Mouse (Mus musculus) heart, postnatal 10 days (tissue): ENCODE data around the gene 4930432M17Rik. TPM values are rescaled to one million over a fixed set of nuclear protein-coding genes. Genes with fewer than 3 reads are reported as not detected.

ENCODE experiments used
- DNase-seq, 2 experiments: peaks; one replicate each; pipeline ENCODE4 v3.0.0; 2021
- intact Hi-C: fragments of 180-260 bp; cut with DNase I; formaldehyde crosslinking; loops from one replicate; pipeline ENCODE4 v1.15.1; 2025
- total RNA-seq, 2 experiments: library from RNA; stranded (reverse); gene quantifications; 2 replicates each; pipeline ENCODE4 v1.2.3; 2021

The 4930432M17Rik gene
- total RNA-seq, 2 experiments from 2014 or later: not detected

DNA sequence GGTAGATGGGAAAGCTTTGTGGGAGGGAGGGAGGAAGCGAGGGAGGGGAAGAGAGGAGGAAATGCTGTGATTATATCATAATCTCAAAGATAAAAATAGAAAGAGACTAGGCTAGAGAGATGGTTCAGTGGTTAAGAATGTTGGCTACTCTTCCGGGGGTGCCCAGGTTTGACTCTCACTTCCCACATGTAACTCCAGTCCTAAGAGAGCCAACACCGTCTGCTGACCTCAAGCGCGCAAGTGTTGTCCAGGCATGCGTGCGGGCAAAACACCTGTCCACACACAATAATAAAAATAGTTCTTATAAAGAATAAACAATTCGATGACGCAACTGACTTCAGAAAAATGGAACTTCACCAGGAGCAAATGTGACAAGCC, 7.1 kb upstream of the 4930432M17Rik start:
- intact Hi-C loops: no loop called here
- no peak for DNase-seq

DNA sequence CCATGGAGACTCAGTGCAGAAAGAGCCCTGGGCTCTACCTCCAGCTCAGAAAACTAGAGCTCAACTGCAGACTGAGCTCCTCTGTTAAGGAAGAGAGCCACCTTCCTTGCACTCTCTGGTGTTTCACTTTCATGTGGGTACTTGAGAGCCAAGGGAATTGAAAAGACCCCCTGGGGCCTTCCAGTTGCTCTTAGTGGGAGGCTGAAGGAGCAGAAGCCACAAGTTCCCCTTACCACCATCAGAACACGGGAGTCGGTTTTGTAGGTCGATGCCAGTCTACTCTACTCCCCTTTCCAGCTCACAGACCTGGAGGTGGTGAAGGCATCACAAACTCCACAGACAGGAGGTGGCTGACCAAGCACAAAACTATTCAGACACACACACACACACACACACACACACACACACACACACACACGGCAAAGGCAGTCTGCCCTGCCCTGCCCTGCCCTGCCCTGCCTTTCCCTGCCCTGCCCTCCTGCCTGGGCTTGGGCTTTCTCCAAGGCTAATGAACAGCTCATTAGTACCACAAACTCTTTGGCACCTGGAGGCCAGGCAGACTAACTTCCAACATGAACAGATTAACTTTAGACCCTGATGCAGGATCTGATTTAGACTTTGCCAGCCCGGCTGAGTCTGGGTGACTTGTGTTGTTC, 1.7 kb downstream of the 4930432M17Rik start:
- intact Hi-C loops: no loop called here
- DNase-seq: no peak

DNA sequence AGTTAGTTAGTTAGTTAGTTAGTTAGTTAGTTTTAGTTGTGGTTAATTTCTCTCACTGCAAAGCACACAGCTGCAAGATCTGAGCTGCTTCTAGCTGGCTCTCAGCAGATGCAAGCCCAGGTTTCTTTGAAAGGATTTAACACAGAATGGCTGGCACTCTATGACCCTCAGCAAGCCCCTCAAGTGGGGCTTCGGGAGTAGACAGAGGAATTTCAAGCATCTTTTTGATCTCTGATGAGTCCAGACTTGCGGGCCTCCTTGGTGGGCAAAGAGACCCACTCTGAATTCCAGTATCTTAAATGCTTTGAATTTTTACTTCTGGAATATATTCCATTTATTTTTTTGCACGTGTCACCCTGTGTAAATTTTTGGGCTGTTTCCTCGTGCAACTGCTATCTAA, 8.4 kb downstream of the 4930432M17Rik start:
- DNase-seq: no peak
- intact Hi-C loops: no loop called here

DNA sequence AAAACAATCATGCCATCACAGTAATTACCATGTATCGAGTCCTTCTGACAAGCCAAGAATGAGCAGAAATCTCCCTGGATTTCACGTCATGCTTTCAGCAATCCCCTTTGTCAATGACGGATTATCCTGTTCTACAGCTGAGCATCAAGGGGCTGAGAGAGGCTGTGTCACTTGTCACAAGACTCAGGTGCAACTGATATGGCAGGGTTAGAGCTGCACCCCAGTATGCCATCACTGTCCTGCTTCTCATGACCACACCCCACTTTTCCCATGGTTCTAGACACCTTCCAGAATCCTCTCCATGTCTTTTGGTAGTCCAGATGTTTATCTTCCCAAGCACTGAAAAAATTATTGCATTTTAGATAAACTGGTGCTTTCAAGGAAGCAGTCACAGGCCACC, 8.9 kb downstream of the 4930432M17Rik start:
- DNase-seq: no peak
- intact Hi-C loops: no loop called here

DNA sequence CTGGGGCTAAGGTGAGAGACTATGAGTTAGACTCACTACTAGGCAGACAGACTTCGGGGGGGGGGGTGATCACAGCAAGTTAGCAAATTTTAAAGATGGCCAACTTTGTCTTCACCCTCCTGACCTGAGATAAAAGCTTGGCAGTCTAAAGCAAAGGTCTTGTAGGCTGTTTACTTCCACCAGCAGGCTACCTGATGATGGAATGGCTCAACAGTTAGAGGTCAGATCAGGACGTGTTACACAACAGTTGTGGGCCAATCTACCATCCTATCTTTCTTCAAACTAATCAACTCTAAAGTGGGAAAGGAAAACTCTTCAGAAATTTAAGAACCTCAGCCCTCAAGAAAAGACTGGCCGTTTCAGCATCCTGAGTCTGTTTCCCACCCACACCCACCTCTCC, 9.6 kb downstream of the 4930432M17Rik start:
- DNase-seq: no peak
- intact Hi-C loops: no loop called here

DNA sequence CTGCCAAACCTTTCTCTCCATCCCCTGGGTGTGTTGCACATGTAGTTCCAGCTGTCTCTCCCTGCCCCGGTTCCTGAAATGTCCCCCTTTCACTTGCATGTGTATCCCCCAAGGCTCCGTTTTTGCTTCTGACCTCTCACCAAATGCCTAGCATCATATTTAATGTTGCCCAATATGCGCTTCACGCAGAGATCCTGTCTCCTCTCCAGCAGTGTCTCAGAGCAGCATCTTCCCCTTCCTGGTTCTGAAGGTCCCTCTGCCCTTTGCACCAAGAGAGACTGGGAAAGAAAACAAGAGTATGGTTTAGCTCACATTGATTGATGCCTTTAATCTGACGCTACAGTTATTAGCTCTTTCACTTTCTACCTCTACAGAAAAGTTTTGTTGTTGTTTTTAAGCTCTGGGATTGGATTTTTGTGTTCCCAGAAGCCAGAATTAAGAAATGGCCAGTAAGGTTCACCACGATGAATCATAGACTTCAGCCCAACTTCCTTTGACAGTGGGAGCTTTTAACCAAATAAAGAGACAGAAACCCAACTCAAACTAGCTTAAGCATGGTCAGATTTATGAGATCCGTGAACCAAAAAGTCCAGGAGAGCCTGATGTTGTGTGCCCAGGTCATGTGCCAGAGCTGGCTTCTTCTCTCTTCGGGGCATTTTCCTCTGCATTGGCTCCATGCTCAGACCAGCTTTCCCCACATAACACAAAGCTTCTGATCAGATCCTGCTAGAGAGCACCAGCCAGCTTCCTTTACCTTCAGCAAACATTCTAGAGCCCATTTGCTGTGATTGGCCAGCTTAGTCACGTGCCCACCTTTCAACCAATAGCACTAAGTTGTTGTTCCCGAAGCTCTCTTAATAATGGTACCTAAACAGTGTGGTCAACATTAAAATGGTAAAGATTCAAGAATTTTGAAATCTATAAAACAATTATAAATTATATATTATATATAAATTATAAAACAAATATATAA, 12.2 kb downstream of the 4930432M17Rik start:
- intact Hi-C loops: no loop called here
- no peak for DNase-seq

DNA sequence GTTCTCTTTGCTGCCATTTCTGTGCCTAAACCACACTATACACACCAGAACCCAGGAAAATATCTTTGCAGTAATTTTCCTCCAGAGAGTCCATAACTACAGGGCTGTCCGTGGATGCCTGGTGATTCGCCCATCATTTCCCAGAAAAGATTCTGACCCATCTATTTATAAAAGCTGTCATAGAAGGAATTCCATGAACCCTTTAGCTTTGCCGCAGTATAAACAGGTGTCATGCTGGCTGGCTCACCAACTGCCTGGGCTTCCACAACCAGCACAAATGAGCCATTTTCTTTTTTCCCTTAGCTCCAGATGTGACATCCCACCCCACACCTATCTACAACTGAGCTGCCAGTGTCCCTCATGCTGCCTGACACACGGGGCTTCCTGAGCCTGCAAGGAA, 14.0 kb downstream of the 4930432M17Rik start:
- intact Hi-C loops: no loop called here

DNA sequence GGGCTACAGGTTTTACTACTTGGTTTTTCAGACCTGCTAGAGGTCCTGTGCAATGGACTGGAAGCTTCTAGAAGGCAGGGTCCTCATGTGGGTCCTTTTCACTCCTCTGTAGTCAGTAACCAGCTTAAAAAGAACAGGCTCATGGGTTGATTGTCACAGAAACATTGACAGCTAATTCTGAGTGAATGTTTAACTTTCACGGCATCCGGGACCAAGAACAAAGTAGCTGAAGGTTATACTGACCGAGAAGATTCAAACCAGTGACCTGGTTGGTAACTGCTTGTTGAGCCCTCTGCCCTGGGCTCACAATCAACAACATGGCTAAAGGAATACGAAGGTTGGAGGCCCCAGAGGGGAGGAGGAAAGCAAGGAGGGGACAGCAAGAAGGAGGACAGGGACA, 14.4 kb downstream of the 4930432M17Rik start:
- intact Hi-C loops: no loop called here
- no peak for DNase-seq

More for the DNA sequence above, 14.0 kb downstream of the 4930432M17Rik start:
- DNase-seq: no peak

DNA sequence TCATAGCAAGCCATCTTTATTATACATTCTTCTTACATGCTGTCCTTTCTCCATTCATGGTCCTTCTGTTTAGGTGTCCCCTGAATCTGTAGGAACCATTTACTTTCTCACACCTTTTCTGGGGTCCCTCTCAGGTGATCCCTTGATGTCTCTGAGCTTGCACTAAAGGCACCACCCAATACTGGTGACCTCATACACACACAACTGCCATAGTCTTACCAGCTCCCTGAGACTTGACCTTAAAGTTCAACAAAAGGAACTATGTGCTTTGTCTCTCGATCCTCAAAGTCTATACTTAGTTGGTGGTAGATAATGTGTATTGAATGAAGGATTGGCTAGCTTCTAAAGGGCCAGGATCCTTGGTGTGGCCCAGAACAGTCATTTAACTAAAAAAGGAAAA, 15.4 kb downstream of the 4930432M17Rik start:
- intact Hi-C loops: no loop called here
- DNase-seq: no peak

DNA sequence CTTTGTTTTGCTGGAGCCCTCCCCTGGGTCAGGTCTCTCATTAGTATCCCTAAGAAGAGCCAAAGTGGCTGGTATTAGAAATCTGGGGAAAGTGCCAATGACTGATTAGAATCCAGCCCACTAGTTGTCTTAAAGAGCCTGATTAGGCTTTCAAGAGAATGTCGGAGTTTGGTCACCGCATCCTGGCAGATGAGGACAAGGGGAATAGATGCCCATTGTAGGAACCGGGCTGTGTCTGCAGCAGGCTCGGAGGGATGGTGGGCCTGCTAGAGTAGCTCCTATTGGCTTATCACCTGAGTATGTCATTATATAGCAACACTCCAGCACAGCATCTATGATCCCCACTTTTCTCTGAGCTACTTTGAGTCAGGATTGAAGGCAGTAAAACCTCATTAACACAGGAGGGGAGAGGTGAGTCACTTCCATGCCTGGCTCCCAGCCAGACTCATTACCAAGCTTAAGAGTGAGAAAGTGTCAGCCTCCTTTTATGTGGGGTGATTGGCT, 15.9 kb downstream of the 4930432M17Rik start:
- DNase-seq: no peak
- intact Hi-C loops: no loop called here

DNA sequence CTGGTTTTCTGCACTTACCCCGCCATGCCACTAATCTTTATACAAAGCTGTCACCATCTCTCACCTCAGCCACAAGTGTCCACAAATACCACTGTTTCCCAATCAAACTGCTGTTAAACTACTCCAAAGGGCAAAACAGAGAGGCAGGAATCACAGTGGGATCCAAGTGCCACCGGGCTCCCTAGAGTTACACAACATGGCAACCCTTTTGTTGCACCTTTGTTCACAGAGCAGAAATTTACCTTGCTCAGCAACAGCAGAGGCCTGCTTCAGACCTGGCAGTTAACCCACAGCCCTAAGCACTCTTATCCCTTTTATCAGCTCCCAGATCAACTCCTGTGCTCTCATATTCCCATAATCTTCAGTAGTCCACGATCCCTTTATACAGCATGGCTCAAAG, 17.2 kb downstream of the 4930432M17Rik start:
- intact Hi-C loops: no loop called here
- DNase-seq: no peak

DNA sequence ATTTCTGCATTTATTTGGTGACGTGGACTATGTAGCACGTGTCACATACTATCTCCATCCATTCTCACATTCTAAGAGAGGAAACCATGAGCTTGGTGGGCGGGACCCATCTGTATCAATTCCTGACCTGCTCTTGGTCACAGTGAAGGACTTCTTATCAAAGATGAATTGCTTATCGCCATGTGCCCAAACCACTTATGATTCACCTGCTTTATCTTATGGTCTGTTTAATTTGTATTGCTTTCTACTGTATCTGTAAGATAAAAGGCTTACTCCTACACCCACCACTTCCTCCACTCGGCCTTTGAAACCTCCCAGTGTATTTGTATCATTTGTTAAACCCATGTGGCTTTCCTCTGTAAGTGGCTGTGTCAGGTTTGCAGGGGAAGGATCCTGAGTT, 18.5 kb downstream of the 4930432M17Rik start:
- no peak for DNase-seq
- intact Hi-C loops: no loop called here

DNA sequence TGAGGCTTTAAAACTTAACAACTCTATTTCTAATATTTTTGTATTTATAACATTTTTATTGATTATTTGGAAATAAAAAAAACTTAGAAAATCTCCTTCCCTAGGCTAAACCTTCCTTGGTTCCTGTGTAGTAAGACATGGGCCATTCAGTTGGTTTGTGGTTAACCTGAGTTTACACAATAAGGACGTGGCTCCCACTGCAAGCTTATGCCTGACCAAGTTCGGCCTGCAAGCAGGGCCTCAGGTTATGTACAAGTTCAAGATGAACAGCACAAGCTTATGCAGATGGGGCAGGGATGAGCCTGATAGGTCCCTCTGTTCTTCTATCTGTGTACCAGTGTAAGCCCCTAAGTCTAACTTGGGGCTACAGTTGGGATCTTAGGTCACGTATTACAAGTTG, 19.1 kb downstream of the 4930432M17Rik start:
- DNase-seq: no peak
- intact Hi-C loops: no loop called here

DNA sequence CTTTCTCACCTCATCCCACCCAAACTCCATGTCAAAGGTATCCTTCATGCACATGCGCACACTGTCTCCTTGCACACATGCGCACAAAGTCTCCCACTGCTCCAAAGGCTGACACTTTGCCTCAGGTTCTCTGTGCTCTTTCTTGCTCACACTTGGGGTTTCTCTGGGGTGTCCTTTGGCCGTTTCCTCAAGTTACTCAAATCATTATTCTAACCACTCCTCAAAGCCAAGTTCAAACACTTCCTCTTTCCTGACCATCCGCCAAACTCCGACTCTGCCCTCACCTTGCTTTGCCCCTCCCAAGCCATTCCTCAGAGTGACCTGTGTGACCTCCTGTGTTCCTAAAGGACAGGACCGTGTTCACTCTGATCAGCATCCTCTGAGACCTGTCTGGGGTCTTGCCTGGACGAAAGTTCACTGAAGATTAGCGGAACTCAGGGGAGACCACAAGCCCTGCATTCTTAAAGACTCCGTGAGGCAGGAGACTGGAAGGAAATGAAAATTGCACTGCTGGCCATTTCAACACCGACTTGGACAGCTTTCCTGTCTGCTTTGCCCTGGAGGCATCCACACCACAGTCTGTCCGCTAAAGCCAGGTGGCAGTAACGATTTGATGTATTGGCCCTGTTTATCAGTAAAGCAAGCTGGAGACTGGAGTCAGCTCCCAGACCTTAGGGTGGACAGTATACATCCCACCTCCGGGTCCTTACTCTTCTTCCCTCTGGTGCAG, 22.6 kb downstream of the 4930432M17Rik start:
- intact Hi-C loops: no loop called here
- no peak for DNase-seq

DNA sequence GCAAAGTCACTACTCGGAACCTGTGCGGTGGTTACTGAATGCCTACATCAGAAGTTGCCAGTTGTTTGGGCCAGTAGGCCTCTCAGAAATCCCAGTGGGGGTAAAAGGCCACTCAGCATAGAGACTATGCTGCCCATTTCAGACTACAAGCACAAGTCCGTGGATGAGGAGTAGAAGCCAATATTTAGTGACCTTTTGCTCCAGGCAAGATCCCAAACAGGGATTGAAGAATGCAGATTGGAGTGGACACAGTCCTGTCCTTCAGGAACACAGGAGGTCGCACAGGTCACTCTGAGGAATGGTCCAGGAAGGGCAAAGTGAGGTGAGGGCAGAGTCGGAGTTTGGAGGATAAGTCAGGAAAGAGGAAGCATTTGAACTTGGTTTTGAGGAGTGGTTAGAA, 23.2 kb downstream of the 4930432M17Rik start:
- no peak for DNase-seq

DNA sequence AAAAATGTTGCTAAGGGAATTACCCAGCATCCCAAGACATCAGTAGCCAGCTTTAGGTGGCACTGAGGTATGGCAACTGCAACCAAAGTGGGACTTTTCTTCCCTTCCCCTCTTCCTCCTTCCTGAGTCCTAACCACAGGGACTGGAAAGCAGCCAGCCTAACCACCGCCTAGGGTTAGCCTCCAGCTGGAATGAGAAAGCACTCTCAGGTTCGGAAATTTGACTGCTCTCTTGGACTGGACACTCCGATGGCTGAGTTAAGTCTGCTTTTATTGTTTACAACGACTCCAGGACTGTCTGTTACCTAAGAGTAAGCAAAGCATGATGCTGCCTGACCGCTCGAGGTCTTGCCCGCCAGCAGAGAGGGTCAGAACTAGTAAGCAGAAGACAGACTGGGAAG, 26.6 kb downstream of the 4930432M17Rik start:
- no peak for DNase-seq
- intact Hi-C loops: no loop called here

More for the DNA sequence above, 23.2 kb downstream of the 4930432M17Rik start:
- intact Hi-C loops: no loop called here

DNA sequence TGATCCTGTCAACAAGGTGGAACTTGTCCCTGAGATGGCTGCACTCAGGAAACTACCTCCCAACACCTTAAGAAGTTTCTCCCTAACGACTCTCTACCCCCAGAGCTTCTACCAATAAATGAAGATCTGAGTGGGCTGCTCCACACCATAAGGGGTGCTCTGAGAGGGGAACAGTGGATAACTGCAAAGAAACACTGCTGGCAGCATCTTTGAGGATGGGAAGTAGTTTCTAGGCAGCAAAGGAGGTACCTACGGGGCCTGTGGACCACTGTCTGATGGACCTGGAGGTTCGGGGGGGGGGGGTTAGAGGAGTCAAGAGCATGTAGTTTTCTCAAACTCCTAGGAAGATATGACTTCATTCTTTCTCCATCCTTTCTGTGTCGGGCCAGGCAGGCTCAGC, 28.8 kb downstream of the 4930432M17Rik start:
- DNase-seq: no peak
- intact Hi-C loops: no loop called here

DNA sequence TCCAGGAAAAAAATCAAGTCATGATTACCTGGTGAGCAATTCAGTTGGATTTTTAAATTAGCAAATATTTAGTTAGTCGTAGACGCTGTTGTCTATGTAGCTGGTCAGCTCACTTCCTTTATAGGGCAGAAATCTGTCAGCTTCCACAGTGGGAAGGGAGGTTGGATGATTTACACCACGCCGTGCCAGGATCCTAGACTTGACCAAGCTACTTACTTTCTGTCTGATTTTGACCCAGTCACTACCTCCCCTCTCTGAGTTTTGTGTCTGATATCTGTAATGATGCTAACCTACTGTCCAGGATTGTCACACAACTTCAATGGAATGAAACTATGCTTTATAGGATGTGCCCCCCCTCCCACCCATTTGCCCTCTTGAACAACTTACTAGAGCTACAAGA, 29.3 kb downstream of the 4930432M17Rik start:
- DNase-seq: no peak
- intact Hi-C loops: no loop called here

DNA sequence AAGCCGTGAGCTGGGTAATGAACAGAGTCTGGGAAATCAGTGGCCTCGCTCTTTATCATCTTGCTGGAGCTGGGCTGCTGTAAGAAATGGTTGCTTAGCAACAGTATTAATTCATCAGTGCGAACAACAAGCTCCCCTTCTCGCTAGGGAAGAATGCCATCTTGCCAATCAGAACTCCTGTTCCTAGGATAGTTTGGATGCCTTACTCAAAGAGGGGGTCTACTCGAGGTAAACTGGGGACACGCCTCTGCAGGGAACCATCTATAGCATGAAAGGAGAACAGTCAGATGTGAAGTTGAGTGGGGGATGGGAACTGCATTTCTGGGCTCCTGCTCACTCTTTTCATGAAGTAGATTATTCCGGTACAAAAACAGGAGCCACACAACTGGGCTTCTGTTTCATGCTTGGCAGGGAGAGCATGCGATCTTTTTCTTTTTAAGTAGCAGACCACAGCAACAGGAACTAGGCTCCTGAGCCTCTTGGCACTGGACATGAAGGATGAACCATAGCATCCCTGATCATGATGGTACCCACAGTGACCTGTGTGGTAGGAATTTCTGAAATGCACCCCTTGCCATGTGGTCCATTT, 29.9 kb downstream of the 4930432M17Rik start:
- DNase-seq: no peak
- intact Hi-C loops: no loop called here

DNA sequence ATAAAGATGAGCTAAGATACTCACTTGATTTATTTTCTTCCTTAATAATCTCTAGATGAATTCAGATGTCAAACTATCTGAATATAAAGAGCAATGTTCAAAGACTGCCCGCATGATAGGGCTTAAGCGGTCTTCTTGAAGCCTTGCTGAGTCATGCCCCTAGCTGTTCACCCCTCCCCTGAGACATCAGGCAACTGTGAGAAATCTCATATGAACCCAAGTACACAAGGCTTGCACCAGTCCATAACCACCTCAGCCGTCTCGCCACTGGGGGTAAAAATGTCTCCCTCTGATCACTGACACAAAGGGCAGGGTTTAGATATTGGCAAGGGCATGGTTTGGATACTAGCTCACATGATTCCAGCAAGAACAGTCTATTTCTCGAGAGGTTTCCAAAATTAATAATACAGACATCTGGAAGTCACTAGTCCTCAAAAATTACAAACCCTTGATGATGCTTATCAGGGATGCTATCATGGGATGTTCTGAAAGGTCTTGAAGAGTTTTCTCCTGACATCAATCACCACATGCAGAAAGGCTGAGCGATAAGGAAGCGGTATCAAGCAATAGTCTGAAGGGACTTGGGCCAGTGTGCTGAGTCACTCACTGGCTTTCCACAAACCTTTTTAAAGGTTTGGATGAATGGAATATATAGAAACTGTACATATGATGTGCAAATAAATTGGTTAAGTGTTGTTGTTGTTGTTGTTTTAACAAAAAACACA, 32.8 kb downstream of the 4930432M17Rik start:
- intact Hi-C loops: no loop called here
- DNase-seq: no peak
